Mouse (Mus musculus): ENCODE measurements around the gene Gm43720.

- TF ChIP-seq CTCF (IDR thresholded peaks at IDR 0.05; ENCODE audit: borderline replicate concordance, control insufficient read depth, extremely low read depth, insufficient read depth, low read length, poor library complexity) (no peak), POLR2A (IDR thresholded peaks at IDR 0.05; ENCODE audit: control insufficient read depth, extremely low read depth, insufficient read depth, low read length, poor library complexity) (no peak)
Observed at GRCm38 (mm10) chr5:138241511-138241910, 38.2 kb downstream of the Gm43720 start.
